Mouse (Mus musculus) lung, embryonic 14.5 days (tissue): Measurements from ENCODE around the gene Gm20425. TPM values are rescaled to one million over a fixed set of nuclear protein-coding genes. Genes with fewer than 3 reads are reported as not detected.

Experiments
- ATAC-seq: fragments of 200-750 bp; cut with Nextera tagmentation; 2 replicates; pipeline ENCODE4 v1.8.0; 2017; ENCODE audit warnings: mild to moderate bottlenecking, moderate TSS enrichment, moderate library complexity; ENCODE audit not compliant: insufficient read depth
- DNase-seq: peaks from one replicate; pipeline ENCODE4 v3.0.0-alpha.2; 2015
- H3K27ac ChIP-seq: fragments of 300-500 bp; sonication (generic); 2 replicates; pipeline ENCODE4 v1.5.1; 2014; ENCODE audit warnings: low read depth, mild to moderate bottlenecking, moderate library complexity
- H3K27me3 ChIP-seq: fragments of 300-500 bp; sonication (generic); 2 replicates; pipeline ENCODE4 v1.6.1; 2014; ENCODE audit warnings: low read length, control low read depth; ENCODE audit not compliant: insufficient read depth
- H3K36me3 ChIP-seq: fragments of 300-500 bp; sonication (generic); 2 replicates; pipeline ENCODE4 v1.6.1; 2014; ENCODE audit warnings: control low read depth; ENCODE audit not compliant: insufficient read depth
- H3K4me1 ChIP-seq: fragments of 300-500 bp; sonication (generic); 2 replicates; pipeline ENCODE4 v1.6.1; 2014; ENCODE audit warnings: antibody characterized with exemption, control low read depth; ENCODE audit not compliant: insufficient read depth
- H3K4me2 ChIP-seq: fragments of 300-500 bp; sonication (generic); 2 replicates; pipeline ENCODE4 v1.6.1; 2014; ENCODE audit warnings: mild to moderate bottlenecking
- H3K4me3 ChIP-seq: fragments of 300-500 bp; sonication (generic); 2 replicates; pipeline ENCODE4 v1.5.1; 2014; ENCODE audit warnings: low read depth, low read length
- H3K9ac ChIP-seq: fragments of 300-500 bp; sonication (generic); 2 replicates; pipeline ENCODE4 v1.6.1; 2014
- H3K9me3 ChIP-seq: fragments of 300-500 bp; sonication (generic); 2 replicates; pipeline ENCODE4 v1.6.1; 2016; ENCODE audit warnings: low read depth, low read length, control low read depth
- CTCF ChIP-seq: IDR thresholded peaks from 2 replicates; pipeline ENCODE4 v1.5.1; 2016; ENCODE audit warnings: antibody characterized with exemption, low read depth
- WGBS: fragments of 180-500 bp; shearing (Covaris S2); extraction: QIAGEN DNeasy Blood & Tissue Kit; methylation state at CpG from one replicate; pipeline ENCODE4 v1.1.7; 2014; 5-methylcytosine and 5-hydroxymethylcytosine counted together
- polyA plus RNA-seq: library from polyadenylated mRNA; unstranded; fragments of >200 nt; fragmentation: Nextera tagmentation; extraction: Ambion mirVana; gene quantifications from 2 replicates; pipeline ENCODE4 v1.2.1, GENCODE M21; 2014

The Gm20425 gene
- polyA plus RNA-seq, 1 experiment from 2014 or later = not detected

DNA sequence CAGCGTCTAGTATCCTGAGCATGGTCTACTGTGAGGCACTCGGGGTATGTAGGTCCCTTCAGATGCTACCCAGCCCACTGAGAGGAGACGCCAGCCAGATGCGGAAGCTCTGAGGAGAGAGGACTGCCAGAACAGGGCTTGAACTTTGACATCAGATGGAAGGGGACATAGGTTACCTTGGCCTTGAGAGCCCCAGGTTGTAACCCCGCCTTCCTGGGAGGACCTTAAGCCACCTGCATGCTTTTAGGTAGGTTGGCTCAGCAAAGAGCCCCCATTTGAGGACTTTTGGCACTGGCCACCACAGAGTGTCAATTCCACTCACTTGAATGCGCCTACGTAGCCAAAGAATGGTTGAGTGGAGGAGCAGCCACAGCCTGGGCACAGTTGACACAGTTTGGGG, 5.4 kb downstream of the Gm20425 start:
- no peaks in the 10 kb centered on the region for H3K27me3 ChIP-seq
- WGBS = 89% methylated on average over 7 of the region's 7 CpGs
- no peak overlapping the region for H3K4me2 ChIP-seq
- H3K27ac ChIP-seq = no peak overlapping the region
- no peak overlapping the region for H3K9ac ChIP-seq
- no peaks in the 10 kb centered on the region for H3K4me1 ChIP-seq
- H3K36me3 ChIP-seq = no peaks in the 10 kb centered on the region
- no peak overlapping the region for H3K4me3 ChIP-seq
- ATAC-seq (no peak), DNase-seq (no peak)
- TF ChIP-seq CTCF = no peak
- no peaks in the 10 kb centered on the region for H3K9me3 ChIP-seq

DNA sequence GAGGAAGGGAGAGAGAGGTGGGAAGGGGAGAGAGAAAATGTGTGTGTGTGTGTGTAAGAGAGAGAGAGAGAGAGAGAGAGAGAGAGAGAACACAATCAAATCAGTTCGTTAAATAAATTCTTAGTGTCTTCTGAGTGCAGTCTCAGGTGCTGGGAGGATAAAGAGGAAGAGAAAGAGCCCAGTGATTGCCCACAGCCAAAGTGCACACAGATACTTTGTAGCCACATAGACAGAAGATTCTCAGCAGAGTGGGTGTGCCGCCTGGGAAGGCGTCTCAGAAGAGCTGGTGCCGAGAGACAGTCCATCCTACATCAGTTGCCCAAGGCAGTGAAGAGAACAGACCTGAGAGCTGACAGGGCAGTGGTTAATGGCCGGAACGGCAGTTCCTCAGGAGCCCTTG, 15.8 kb downstream of the Gm20425 start:
- ATAC-seq = no peak
- no peak overlapping the region for H3K4me3 ChIP-seq

GRCm38 (mm10) chr9:103213631-103214030, 16.5 kb downstream of the Gm20425 start:
- Histone ChIP-seq H3K27ac (no peak overlapping the region), H3K4me3 (no peak overlapping the region), H3K4me1 (no peaks in the 10 kb centered on the region), H3K9ac (no peak overlapping the region), H3K27me3 (no peaks in the 10 kb centered on the region), H3K36me3 (no peaks in the 10 kb centered on the region), H3K4me2 (no peak overlapping the region), H3K9me3 (no peaks in the 10 kb centered on the region)
- no peak for ATAC-seq
- DNase-seq = no peak
- no peak for TF ChIP-seq CTCF
- WGBS = 72% methylated on average over 2 of the region's 2 CpGs

More for the DNA sequence above, 15.8 kb downstream of the Gm20425 start:
- no peaks in the 10 kb centered on the region for H3K9me3 ChIP-seq
- no peaks in the 10 kb centered on the region for H3K36me3 ChIP-seq
- H3K9ac ChIP-seq = no peak overlapping the region
- no peaks in the 10 kb centered on the region for H3K4me1 ChIP-seq
- no peak overlapping the region for H3K4me2 ChIP-seq
- no peaks in the 10 kb centered on the region for H3K27me3 ChIP-seq
- no peak for TF ChIP-seq CTCF
- no peak for DNase-seq
- 69% methylated on average over 6 of the region's 6 CpGs for WGBS
- H3K27ac ChIP-seq = no peak overlapping the region

- Histone ChIP-seq H3K9ac (no peak overlapping the region), H3K27ac (no peak overlapping the region), H3K36me3 (no peaks in the 10 kb centered on the region), H3K4me1 (no peaks in the 10 kb centered on the region), H3K9me3 (no peaks in the 10 kb centered on the region), H3K4me3 (peak overlapping the region; percentile 19; the same call in 1 of the 2 replicates), H3K4me2 (peak overlapping the region; percentile 46), H3K27me3 (no peaks in the 10 kb centered on the region)
- no peak for TF ChIP-seq CTCF
- WGBS = 66% methylated on average over 28 of the region's 28 CpGs
- peak; percentile 69 for DNase-seq
- ATAC-seq = no peak
Measured at GRCm38 (mm10) chr9:103212654-103213420, 17.3 kb downstream of the Gm20425 start.

- ATAC-seq (no peak), DNase-seq (no peak)
- no peak overlapping the region for H3K4me2 ChIP-seq
- H3K4me1 ChIP-seq = no peaks in the 10 kb centered on the region
- no peak for TF ChIP-seq CTCF
- H3K4me3 ChIP-seq = no peak overlapping the region
- no peak overlapping the region for H3K27ac ChIP-seq
- H3K36me3 ChIP-seq = no peaks in the 10 kb centered on the region
- H3K9me3 ChIP-seq = no peaks in the 10 kb centered on the region
- WGBS = 63% methylated on average over 6 of the region's 6 CpGs
- H3K9ac ChIP-seq = no peak overlapping the region
- no peaks in the 10 kb centered on the region for H3K27me3 ChIP-seq
Measured at GRCm38 (mm10) chr9:103208802-103209423, 21.2 kb downstream of the Gm20425 start.

DNA sequence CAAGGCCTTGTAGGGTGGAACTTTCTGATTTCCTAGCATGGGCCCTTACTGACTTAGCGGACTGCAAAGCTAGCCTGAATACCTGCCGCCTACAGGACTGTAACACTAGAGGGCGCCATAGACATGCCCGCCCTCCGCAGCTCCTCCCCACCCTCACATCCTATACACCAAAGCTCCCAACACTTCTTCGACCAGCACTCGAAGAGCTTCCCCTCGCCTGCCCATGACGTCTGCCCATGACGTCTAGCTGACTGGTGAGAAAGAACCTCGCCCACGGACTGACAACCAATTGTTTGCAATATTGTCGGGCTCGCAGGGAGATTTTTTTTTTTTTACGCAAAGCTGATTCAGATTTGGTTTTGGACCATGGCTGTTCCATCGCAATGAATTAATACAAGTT, 22.3 kb downstream of the Gm20425 start:
- DNase-seq = peak; percentile 92
- Histone ChIP-seq H3K27ac (no peak overlapping the region), H3K27me3 (no peaks in the 10 kb centered on the region), H3K9ac (no peak overlapping the region), H3K4me3 (no peak overlapping the region), H3K9me3 (no peaks in the 10 kb centered on the region), H3K4me1 (no peaks in the 10 kb centered on the region), H3K36me3 (no peaks in the 10 kb centered on the region), H3K4me2 (peak overlapping the region; percentile 55)
- peak; percentile 92 for TF ChIP-seq CTCF
- peak; percentile 91 for ATAC-seq
- 7% methylated on average over 16 of the region's 16 CpGs for WGBS

GRCm38 (mm10) chr9:103205786-103206185, 24.3 kb downstream of the Gm20425 start:
- whole genome bisulfite sequencing = 88% methylated on average over 5 of the region's 5 CpGs
- TF ChIP-seq CTCF = no peak
- DNase-seq = no peak

More at GRCm38 (mm10) chr9:103205786-103206185, 24.3 kb downstream of the Gm20425 start:
- no peak overlapping the region for H3K4me2 ChIP-seq
- no peaks in the 10 kb centered on the region for H3K9me3 ChIP-seq
- H3K9ac ChIP-seq = no peak overlapping the region
- H3K36me3 ChIP-seq = no peaks in the 10 kb centered on the region
- no peaks in the 10 kb centered on the region for H3K27me3 ChIP-seq
- no peak overlapping the region for H3K27ac ChIP-seq
- no peak for ATAC-seq
- H3K4me1 ChIP-seq = no peaks in the 10 kb centered on the region
- H3K4me3 ChIP-seq = no peak overlapping the region
